Mouse (Mus musculus) C2C12 (cell line): Measurements from ENCODE around the gene Slc26a8.

ENCODE experiments used
- CEBPB ChIP-seq: IDR thresholded peaks from one replicate; pipeline ENCODE4 v1.6.1; 2011; ENCODE audit warnings: low read depth, mild to moderate bottlenecking, control low read depth, moderate library complexity
- CTCF ChIP-seq: IDR thresholded peaks from one replicate; pipeline ENCODE4 v1.5.1; 2011; ENCODE audit not compliant: control insufficient read depth, insufficient read depth, insufficient read length
- FOSL1 ChIP-seq: IDR thresholded peaks from one replicate; pipeline ENCODE4 v1.8.0; 2011; ENCODE audit warnings: mild to moderate bottlenecking, low read length; ENCODE audit not compliant: poor library complexity, insufficient read depth, severe bottlenecking
- MAX ChIP-seq: IDR thresholded peaks from one replicate; pipeline ENCODE4 v1.6.1; 2011; ENCODE audit warnings: mild to moderate bottlenecking, control low read depth
- MYOD1 ChIP-seq: IDR thresholded peaks from one replicate; pipeline ENCODE4 v1.6.1; 2011; ENCODE audit warnings: low read depth; ENCODE audit not compliant: control insufficient read depth, insufficient read length
- MYOG ChIP-seq: IDR thresholded peaks from one replicate; pipeline ENCODE4 v1.6.1; 2011; ENCODE audit not compliant: control insufficient read depth, insufficient read length; ENCODE audit errors: extremely low read depth
- USF1 ChIP-seq: IDR thresholded peaks from one replicate; pipeline ENCODE4 v1.6.1; 2011; ENCODE audit warnings: low read depth, mild to moderate bottlenecking, control low read depth, moderate library complexity

DNA sequence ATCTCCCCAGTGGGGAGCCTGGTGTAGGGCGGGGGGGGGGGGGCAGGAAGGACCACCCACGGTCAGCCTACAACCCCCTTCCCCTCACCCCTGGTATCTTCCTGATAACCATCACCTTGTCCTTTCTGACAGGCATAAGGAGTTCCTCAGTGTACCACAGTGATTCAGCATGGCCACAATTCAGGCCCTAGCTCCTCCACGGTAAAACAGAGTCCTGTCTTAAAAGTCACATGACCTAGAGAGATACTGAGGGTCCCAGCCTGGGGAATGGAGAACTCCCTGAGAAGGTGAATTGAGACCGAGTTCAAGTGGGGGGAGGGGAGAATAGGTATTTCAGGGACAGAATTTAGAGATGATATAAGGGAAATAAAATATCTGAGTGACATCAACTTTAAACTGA is 2.7 kb downstream of the Slc26a8 start:
- TF ChIP-seq CTCF (no peak), MYOD1 (no peak), MYOG (no peak), USF1 (no peak), CEBPB (no peak), MAX (no peak), FOSL1 (no peak)
